Mouse (Mus musculus): ENCODE results near the gene Actl11. TPM values are rescaled to one million over a fixed set of nuclear protein-coding genes. Genes with fewer than 3 reads are reported as not detected.

Actl11 gene
- polyA plus RNA-seq, 1 experiment from 2014 or later, result not detected

DNA sequence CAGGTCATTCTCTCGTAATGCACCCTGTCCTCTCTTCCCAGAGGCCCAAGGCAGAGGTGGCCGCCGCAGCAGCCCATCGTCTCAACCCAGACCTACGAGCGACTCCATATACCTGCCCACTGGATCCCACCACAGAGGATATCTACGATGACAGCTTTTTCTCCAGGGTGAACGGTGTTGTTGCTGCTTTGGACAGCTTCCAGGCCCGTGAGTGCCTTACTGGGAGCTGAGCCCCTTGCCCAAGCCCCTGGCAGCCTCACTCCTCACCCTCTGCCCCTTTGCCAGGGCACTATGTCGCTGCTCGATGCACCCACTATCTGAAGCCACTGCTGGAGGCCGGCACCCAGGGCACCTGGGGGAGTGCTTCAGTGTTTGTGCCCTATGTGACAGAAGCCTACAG is 50.5 kb downstream of the Actl11 start:
- no peak overlapping the region for H3K27ac ChIP-seq (ENCODE audit: low read length)
- no peaks in the 10 kb centered on the region for H3K9me3 ChIP-seq (replicated peaks; ENCODE audit: control insufficient read depth, low read length)
- no peak for ATAC-seq (ENCODE audit: insufficient read depth, low FRiP score)
- no peak overlapping the region for H3K9ac ChIP-seq (ENCODE audit: low read length)
- WGBS, result 86% methylated on average over 12 of the region's 12 CpGs
- H3K4me3 ChIP-seq (replicated peaks; ENCODE audit: low read length), result no peak overlapping the region
- H3K27me3 ChIP-seq (ENCODE audit: control insufficient read depth, insufficient read depth, low read length), result no peaks in the 10 kb centered on the region
- peaks cover 41% of the 10 kb centered on the region for H3K4me1 ChIP-seq (ENCODE audit: control insufficient read depth, insufficient read depth, low read length)
- no peaks in the 10 kb centered on the region for H3K36me3 ChIP-seq (ENCODE audit: control insufficient read depth, insufficient read depth, low read length)
- no peak overlapping the region for H3K4me2 ChIP-seq (ENCODE audit: low read depth, low read length)

Other genes with a start within 250 kb of the Actl11 start
- gene Gnat1, start 248.8 kb upstream of the Actl11 start, polyA plus RNA-seq (2015; fragmentation: Nextera tagmentation; extraction: Ambion mirVana), result 0.42 and 2.0 TPM in 2 replicates
- gene Sema3f, start 218.0 kb upstream of the Actl11 start, polyA plus RNA-seq (2015; fragmentation: Nextera tagmentation; extraction: Ambion mirVana), result 15.1 and 16.8 TPM in 2 replicates
- gene Rbm5, start 157.5 kb upstream of the Actl11 start, polyA plus RNA-seq (2015; fragmentation: Nextera tagmentation; extraction: Ambion mirVana), result 183 and 187 TPM in 2 replicates
- 63.7 and 71.2 TPM in 2 replicates for gene Rbm6, start 55.2 kb upstream of the Actl11 start, polyA plus RNA-seq (2015; fragmentation: Nextera tagmentation; extraction: Ambion mirVana)
- 23.2 and 26.7 TPM in 2 replicates for gene Mon1a, start 40.3 kb upstream of the Actl11 start, polyA plus RNA-seq (2015; fragmentation: Nextera tagmentation; extraction: Ambion mirVana)
- 15.8 and 17.9 TPM in 2 replicates for gene Mst1r, start 21.6 kb upstream of the Actl11 start, polyA plus RNA-seq (2015; fragmentation: Nextera tagmentation; extraction: Ambion mirVana)
- gene Camkv, start 7.2 kb downstream of the Actl11 start, polyA plus RNA-seq (2015; fragmentation: Nextera tagmentation; extraction: Ambion mirVana), result 2.6 and 2.9 TPM in 2 replicates
- gene Traip, start 21.7 kb downstream of the Actl11 start, polyA plus RNA-seq (2015; fragmentation: Nextera tagmentation; extraction: Ambion mirVana), result 16.4 and 20.4 TPM in 2 replicates
- gene Uba7, start 47.0 kb downstream of the Actl11 start, polyA plus RNA-seq (2015; fragmentation: Nextera tagmentation; extraction: Ambion mirVana), result 34.8 and 40.0 TPM in 2 replicates
- gene Gm20661, start 54.6 kb downstream of the Actl11 start, polyA plus RNA-seq (2015; fragmentation: Nextera tagmentation; extraction: Ambion mirVana), result 5.9 and 7.5 TPM in 2 replicates
- gene Inka1, start 57.4 kb downstream of the Actl11 start, polyA plus RNA-seq (2015; fragmentation: Nextera tagmentation; extraction: Ambion mirVana), result 42.6 and 42.7 TPM in 2 replicates
- gene Cdhr4, start 64.0 kb downstream of the Actl11 start, polyA plus RNA-seq (2015; fragmentation: Nextera tagmentation; extraction: Ambion mirVana), result 12.2 and 12.7 TPM in 2 replicates
- gene Gm20662, start 67.9 kb downstream of the Actl11 start, polyA plus RNA-seq (2015; fragmentation: Nextera tagmentation; extraction: Ambion mirVana), result 0.52 and 0.67 TPM in 2 replicates
- 50.5 and 50.6 TPM in 2 replicates for gene Ip6k1, start 74.0 kb downstream of the Actl11 start, polyA plus RNA-seq (2015; fragmentation: Nextera tagmentation; extraction: Ambion mirVana)
- 49.3 and 56.1 TPM in 2 replicates for gene Gmppb, start 120.8 kb downstream of the Actl11 start, polyA plus RNA-seq (2015; fragmentation: Nextera tagmentation; extraction: Ambion mirVana)
- 3.9 and 4.5 TPM in 2 replicates for gene Amigo3, start 124.7 kb downstream of the Actl11 start, polyA plus RNA-seq (2015; fragmentation: Nextera tagmentation; extraction: Ambion mirVana)
- gene Mst1, start 152.0 kb downstream of the Actl11 start, polyA plus RNA-seq (2015; fragmentation: Nextera tagmentation; extraction: Ambion mirVana), result 7.8 and 8.7 TPM in 2 replicates
- gene Rnf123, start 154.9 kb downstream of the Actl11 start, polyA plus RNA-seq (2015; fragmentation: Nextera tagmentation; extraction: Ambion mirVana), result 31.2 and 32.8 TPM in 2 replicates
- 75.1 and 82.7 TPM in 2 replicates for gene Apeh, start 166.1 kb downstream of the Actl11 start, polyA plus RNA-seq (2015; fragmentation: Nextera tagmentation; extraction: Ambion mirVana)

Measured in stomach, embryonic 16.5 days (tissue).